ENCODE assay signal across 21 mouse cellular contexts in the genomic region with DNA sequence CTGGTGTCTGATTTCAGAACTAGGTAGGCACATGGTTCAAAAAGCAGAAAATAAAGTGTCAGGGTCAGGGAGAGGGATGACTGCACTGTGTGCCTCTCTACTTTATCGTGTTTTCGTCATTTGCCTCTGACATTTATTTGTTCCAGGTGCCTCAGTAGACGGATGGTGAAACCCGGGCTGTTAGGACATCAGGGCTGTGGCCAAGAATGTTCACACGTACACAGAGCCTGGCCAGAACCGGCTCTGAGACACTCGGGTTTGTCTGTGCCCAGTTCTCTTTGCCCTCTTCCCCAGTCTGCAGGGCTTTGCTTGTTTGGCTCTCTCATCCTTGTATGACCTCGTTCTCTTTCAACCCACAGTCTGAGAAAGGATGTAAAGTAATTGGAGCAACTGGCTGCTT. TPM values are rescaled to one million over a fixed set of nuclear protein-coding genes. Genes with fewer than 3 reads are reported as not detected.
DNase-seq lines count a peak whose midpoint lies in the region; ATAC-seq and TF ChIP-seq lines count a peak whose summit lies in the region.
"Had no signal": no experiment of that assay in that cellular context is flagged by ENCODE, and none has a peak within 500 bp of the region (broad histone marks: within the 10 kb centered on the region; RNA-seq: fewer than 3 reads in every experiment).

No protein-coding gene starts in this region.

- 35% methylated on average over 8 of the region's 8 CpGs for WGBS in lung, postnatal 0 days

- no peak overlapping the region for H3K4me2 ChIP-seq in lung, postnatal 0 days (replicated peaks; ENCODE audit: low read depth, low read length)
- H3K4me2 ChIP-seq: neural tube, embryonic 13.5 days; stomach, embryonic 15.5 days had no signal

- H3K4me1 ChIP-seq in lung, postnatal 0 days (ENCODE audit: insufficient read depth, low read depth, low read length): no peaks in the 10 kb centered on the region
- H3K4me1 ChIP-seq: neural tube, embryonic 13.5 days; stomach, embryonic 15.5 days had no signal

- no peak for TF ChIP-seq CTCF in lung, postnatal 0 days (IDR thresholded peaks at IDR 0.05)

- no peak overlapping the region for H3K27ac ChIP-seq in lung, postnatal 0 days (ENCODE audit: low read length)
- H3K27ac ChIP-seq: neural tube, embryonic 13.5 days; stomach, embryonic 15.5 days had no signal

- DNase-seq in gastrocnemius, adult 18-20 months (ENCODE audit: low spot score): peak; percentile 31
- no peak for DNase-seq in gastrocnemius, adult 8-10 months (ENCODE audit: low spot score in 2 of 2)
- peak; percentile 15 for DNase-seq in lung, postnatal 0 days (ENCODE audit: low spot score)
- no peak for DNase-seq in lung, postnatal 10 days
- DNase-seq in adrenal gland, postnatal 14 days: peak; percentile 65
- DNase-seq in layer of hippocampus, postnatal 14 days (ENCODE audit: low spot score in 2 of 2): no peak
- no peak for DNase-seq in natural killer cell, adult 2 months (ENCODE audit: low spot score in 2 of 2)
- DNase-seq: B cell, adult 2 months; cerebellum, adult 11 months; embryo, embryonic 11 days; heart, postnatal 14 days; kidney, adult 9 months; lung, postnatal 36 days; retina, postnatal 1 day; thymus, postnatal 14 days had no signal

- no peaks in the 10 kb centered on the region for H3K36me3 ChIP-seq in lung, postnatal 0 days (ENCODE audit: insufficient read depth, low read length)
- H3K36me3 ChIP-seq: neural tube, embryonic 13.5 days; stomach, embryonic 15.5 days had no signal

- no peaks in the 10 kb centered on the region for H3K27me3 ChIP-seq in lung, postnatal 0 days (replicated peaks; ENCODE audit: insufficient read depth, low read length)
- H3K27me3 ChIP-seq: neural tube, embryonic 13.5 days; stomach, embryonic 15.5 days had no signal

- H3K4me3 ChIP-seq in lung, postnatal 0 days (ENCODE audit: low read depth, low read length): no peak overlapping the region
- H3K4me3 ChIP-seq: neural tube, embryonic 13.5 days; stomach, embryonic 15.5 days had no signal

- no peak for ATAC-seq in lung, postnatal 0 days
- ATAC-seq in monocyte, adult 5-6 weeks (replicated peaks; ENCODE audit: insufficient number of reproducible peaks, low FRiP score, low TSS enrichment, poor library complexity, severe bottlenecking): peak; percentile 50
- ATAC-seq: activated CD4-positive, CD25-positive, alpha-beta regulatory T cell, adult 4 months; forebrain, embryonic 16.5 days; midbrain, embryonic 16.5 days had no signal

- no peak for TF ChIP-seq EP300 in lung, postnatal 0 days (IDR thresholded peaks at IDR 0.05)

- no peaks in the 10 kb centered on the region for H3K9me3 ChIP-seq in lung, postnatal 0 days (ENCODE audit: low read length)
- H3K9me3 ChIP-seq: neural tube, embryonic 13.5 days; stomach, embryonic 15.5 days had no signal

- no peak overlapping the region for H3K9ac ChIP-seq in lung, postnatal 0 days (replicated peaks; ENCODE audit: low read depth)
- H3K9ac ChIP-seq: neural tube, embryonic 13.5 days; stomach, embryonic 15.5 days had no signal

RNA-seq across cellular contexts. Expression of a gene that starts 6.0 kb away (rescaled TPM):
- 10 to 100 TPM; 13.7 to 14.6 TPM for total RNA-seq in gastrocnemius, adult 18-20 months (2021)
- total RNA-seq in gastrocnemius, adult 8-10 months (2022): 10 to 100 TPM; 11.0 to 14.8 (median 14.1) TPM
- polyA plus RNA-seq in lung, postnatal 0 days (2015; fragmentation: Nextera tagmentation; extraction: Ambion mirVana): 40.6 and 43.8 TPM in 2 replicates
- total RNA-seq in adrenal gland, postnatal 14 days (2021): 17.5 and 21.8 TPM in 2 replicates
- 29.7 to 44.7 TPM (median 33.8 TPM) in 3 replicates for total RNA-seq in monocyte, adult 5-6 weeks (2017)
- total RNA-seq in layer of hippocampus, postnatal 14 days (2021): 10 to 100 TPM; 16.6 to 18.2 TPM

Comparison
In these comparisons a context has a peak if more than half of its experiments do, and no peak if none do; other contexts are left out.
1. DNase-seq: peak in gastrocnemius, adult 18-20 months (single experiment), lung, postnatal 0 days (single experiment) and adrenal gland, postnatal 14 days (single experiment); none in gastrocnemius, adult 8-10 months (0 of 2), lung, postnatal 10 days (single experiment), layer of hippocampus, postnatal 14 days (0 of 2) and natural killer cell, adult 2 months (0 of 2).